Mouse (Mus musculus) liver, adult 2 months (tissue): Measurements from ENCODE around the gene Atxn7l1.

Experiments
- CTCF ChIP-seq: fragments of 200-500 bp; IDR thresholded peaks from 2 replicates; pipeline ENCODE4 v1.5.1; 2011; ENCODE audit warnings: low read depth, low read length, control low read depth
- POLR2A ChIP-seq: fragments of 200-500 bp; IDR thresholded peaks from 2 replicates; pipeline ENCODE4 v1.6.1; 2011; ENCODE audit warnings: low read length, control low read depth; ENCODE audit not compliant: insufficient read depth; ENCODE audit errors: extremely low read depth

- no peak for TF ChIP-seq POLR2A
- TF ChIP-seq CTCF: no peak
Measured at GRCm38 (mm10) chr12:33252621-33253020, 105.1 kb downstream of the Atxn7l1 start.
